Mouse (Mus musculus) limb, embryonic 15.5 days (tissue): ENCODE measurements around the gene Insl3. TPM values are rescaled to one million over a fixed set of nuclear protein-coding genes. Genes with fewer than 3 reads are reported as not detected.

Experiments used
- ATAC-seq: fragments of 200-750 bp; cut with Nextera tagmentation; 2 replicates; pipeline ENCODE4 v1.8.0; 2017; ENCODE audit warnings: low read depth, moderate TSS enrichment; ENCODE audit not compliant: insufficient number of reproducible peaks, low FRiP score, low TSS enrichment
- H3K27ac ChIP-seq: fragments of 300-500 bp; sonication (generic); 2 replicates; pipeline ENCODE4 v1.5.1; 2015; ENCODE audit warnings: moderate library complexity, mild to moderate bottlenecking, inconsistent platforms
- H3K27me3 ChIP-seq: fragments of 300-500 bp; sonication (generic); 2 replicates; pipeline ENCODE4 v1.6.1; 2015; ENCODE audit warnings: inconsistent platforms
- H3K36me3 ChIP-seq: fragments of 300-500 bp; sonication (generic); 2 replicates; pipeline ENCODE4 v1.6.1; 2015; ENCODE audit warnings: inconsistent platforms
- H3K4me1 ChIP-seq: fragments of 300-500 bp; sonication (generic); 2 replicates; pipeline ENCODE4 v1.6.1; 2015; ENCODE audit warnings: inconsistent platforms
- H3K4me2 ChIP-seq: fragments of 300-500 bp; sonication (generic); 2 replicates; pipeline ENCODE4 v1.6.1; 2015; ENCODE audit warnings: mild to moderate bottlenecking, inconsistent platforms
- H3K4me3 ChIP-seq: fragments of 300-500 bp; sonication (generic); 2 replicates; pipeline ENCODE4 v1.5.1; 2015; ENCODE audit warnings: mild to moderate bottlenecking, inconsistent platforms
- H3K9ac ChIP-seq: fragments of 300-500 bp; sonication (generic); 2 replicates; pipeline ENCODE4 v1.6.1; 2015; ENCODE audit warnings: inconsistent platforms
- H3K9me3 ChIP-seq: fragments of 300-500 bp; sonication (generic); 2 replicates; pipeline ENCODE4 v1.6.1; 2016; ENCODE audit warnings: inconsistent platforms
- WGBS: fragments of 180-500 bp; shearing (Covaris S2); methylation state at CpG from one replicate; pipeline ENCODE4 v1.1.7; 2015; 5-methylcytosine and 5-hydroxymethylcytosine counted together
- polyA plus RNA-seq: library from polyadenylated mRNA; unstranded; fragments of >200 nt; fragmentation: Nextera tagmentation; extraction: Ambion mirVana; gene quantifications from 2 replicates; pipeline ENCODE4 v1.2.1, GENCODE M21; 2015

Gene Insl3
- 0.63 and 0.96 TPM in 2 replicates for polyA plus RNA-seq

DNA sequence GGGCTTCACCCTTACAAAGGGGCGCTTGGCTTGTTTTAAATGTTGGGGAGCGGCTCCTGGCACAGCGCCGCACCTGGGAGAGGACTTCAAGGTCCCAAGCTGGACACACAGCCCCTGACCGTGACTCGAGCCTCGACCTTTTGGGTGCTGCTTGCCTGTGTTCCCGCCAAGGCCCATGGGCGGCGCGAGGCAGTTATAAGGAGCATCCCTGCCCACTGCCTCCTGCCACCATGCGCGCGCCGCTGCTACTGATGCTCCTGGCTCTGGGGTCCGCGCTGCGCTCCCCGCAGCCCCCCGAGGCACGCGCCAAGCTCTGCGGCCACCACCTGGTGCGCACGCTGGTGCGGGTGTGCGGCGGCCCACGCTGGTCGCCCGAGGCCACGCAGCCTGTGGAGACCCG is at the start of gene Insl3:
Gene Insl3, plus strand, starts transcription at position 187 of the 400 bp plus-strand sequence.
- ATAC-seq: no peak
- Histone ChIP-seq H3K9ac (no peak within 1 kb of the TSS), H3K4me1 (peaks cover 47% of the 10 kb centered on the region), H3K36me3 (no peaks in the 10 kb centered on the region), H3K27me3 (peaks cover 100% of the 10 kb centered on the region), H3K9me3 (no peaks in the 10 kb centered on the region), H3K4me3 (no peak within 1 kb of the TSS), H3K27ac (no peak within 1 kb of the TSS), H3K4me2 (no peak within 1 kb of the TSS)
- 4% methylated on average over 33 of the region's 33 CpGs for WGBS

DNA sequence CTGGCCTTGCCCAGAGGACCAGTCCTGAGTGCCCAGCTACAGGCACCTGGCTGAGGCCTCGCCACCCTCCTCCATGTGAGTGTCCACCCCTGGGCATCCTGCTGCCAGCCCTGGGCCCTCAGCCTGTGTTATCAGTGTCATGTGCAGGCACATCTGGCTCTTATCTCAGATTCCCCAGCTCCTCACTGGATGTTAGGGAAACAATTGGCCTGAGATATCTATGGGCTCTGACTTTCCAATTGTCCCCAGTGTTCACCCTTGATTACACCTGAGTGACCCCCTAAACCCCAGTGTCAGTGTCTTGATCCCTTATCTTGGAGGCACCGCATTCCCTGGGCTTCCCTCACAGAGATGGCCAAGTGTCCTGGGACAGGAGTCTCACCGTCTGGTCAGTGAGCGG is 49.7 kb upstream of the Insl3 start:
- H3K9ac ChIP-seq: no peak overlapping the region
- ATAC-seq: no peak
- no peak overlapping the region for H3K4me3 ChIP-seq
- H3K27me3 ChIP-seq: peaks cover 14% of the 10 kb centered on the region
- WGBS: 88% methylated on average over 4 of the region's 4 CpGs
- H3K4me2 ChIP-seq: no peak overlapping the region
- peaks cover 3% of the 10 kb centered on the region for H3K4me1 ChIP-seq
- no peaks in the 10 kb centered on the region for H3K36me3 ChIP-seq
- no peak overlapping the region for H3K27ac ChIP-seq
- H3K9me3 ChIP-seq: no peaks in the 10 kb centered on the region

DNA sequence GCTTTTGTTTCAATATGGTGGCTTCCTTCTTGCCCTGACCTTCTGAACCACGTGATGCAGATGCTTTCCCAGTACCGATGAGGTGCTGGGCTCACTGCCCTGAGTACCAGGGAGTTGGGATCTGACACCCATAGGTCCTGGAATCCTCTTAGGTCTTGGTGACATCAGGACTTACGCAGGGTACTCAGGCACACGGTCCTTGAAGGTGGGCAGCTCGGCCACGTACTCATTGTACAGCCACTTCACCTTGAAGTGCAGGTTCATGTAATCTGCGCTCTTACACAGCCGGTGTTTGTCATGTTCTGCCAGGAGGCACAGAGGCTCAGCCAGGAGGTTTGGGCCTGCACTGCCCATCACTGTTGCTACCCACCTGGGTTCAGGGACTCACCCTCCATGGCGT is 43.5 kb upstream of the Insl3 start:
- Histone ChIP-seq H3K9ac (no peak overlapping the region), H3K4me2 (no peak overlapping the region), H3K4me3 (no peak overlapping the region), H3K36me3 (no peaks in the 10 kb centered on the region), H3K4me1 (no peaks in the 10 kb centered on the region), H3K27me3 (no peaks in the 10 kb centered on the region), H3K27ac (no peak overlapping the region), H3K9me3 (no peaks in the 10 kb centered on the region)
- 79% methylated on average over 9 of the region's 9 CpGs for WGBS
- no peak for ATAC-seq

DNA sequence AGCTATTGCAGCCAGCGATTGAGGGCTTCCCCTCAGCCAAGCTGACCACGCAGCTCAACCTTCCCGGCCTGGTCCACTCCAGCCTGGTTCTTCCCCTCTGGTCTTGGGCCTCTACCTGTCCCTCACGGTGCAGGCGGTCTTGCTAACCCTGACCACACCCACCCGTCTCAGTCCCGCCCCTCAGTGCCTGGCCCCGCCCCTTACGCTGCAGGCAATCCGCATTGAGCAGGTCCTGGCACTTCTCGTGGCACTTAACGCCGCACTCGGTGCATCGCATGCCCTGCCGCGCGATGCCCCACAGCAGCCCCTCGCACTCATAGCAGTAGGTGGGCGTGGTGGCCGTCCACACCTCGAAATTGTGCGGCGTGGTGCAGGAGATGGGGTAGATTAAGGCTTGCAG is 34.4 kb upstream of the Insl3 start:
- ATAC-seq: no peak
- Histone ChIP-seq H3K4me1 (peaks cover 8% of the 10 kb centered on the region), H3K27ac (no peak overlapping the region), H3K9ac (no peak overlapping the region), H3K36me3 (no peaks in the 10 kb centered on the region), H3K27me3 (peaks cover 74% of the 10 kb centered on the region), H3K9me3 (no peaks in the 10 kb centered on the region), H3K4me2 (peak overlapping the region; percentile 33), H3K4me3 (peak overlapping the region; percentile 17; the same call in 1 of the 2 replicates)
- under 1% methylated on average over 24 of the region's 24 CpGs for WGBS

DNA sequence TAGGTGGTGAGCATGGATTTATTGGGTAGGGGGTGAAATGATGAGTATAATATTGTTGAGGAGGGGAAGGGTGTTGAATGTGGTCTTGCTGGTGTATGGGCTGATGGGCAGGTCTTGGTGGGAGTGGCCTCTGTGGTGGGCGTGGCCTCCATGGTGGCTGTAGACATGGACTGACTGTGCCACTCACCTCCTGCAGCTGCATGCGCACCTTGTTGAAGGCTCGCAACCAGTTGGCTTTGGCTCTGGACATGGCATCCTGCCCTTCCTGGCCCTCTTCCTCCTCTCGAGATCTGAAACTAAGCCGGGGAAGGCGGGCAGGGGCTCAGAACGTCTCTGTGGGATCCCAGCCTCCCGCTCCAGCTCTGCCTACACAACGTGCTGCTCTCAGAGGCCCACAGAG is 31.2 kb upstream of the Insl3 start:
- WGBS: 20% methylated on average over 9 of the region's 9 CpGs
- no peak overlapping the region for H3K9ac ChIP-seq
- ATAC-seq: no peak
- H3K27ac ChIP-seq: no peak overlapping the region
- H3K9me3 ChIP-seq: no peaks in the 10 kb centered on the region
- H3K4me1 ChIP-seq: peaks cover 13% of the 10 kb centered on the region
- H3K4me2 ChIP-seq: no peak overlapping the region
- peaks cover 89% of the 10 kb centered on the region for H3K27me3 ChIP-seq
- H3K36me3 ChIP-seq: no peaks in the 10 kb centered on the region
- H3K4me3 ChIP-seq: no peak overlapping the region

DNA sequence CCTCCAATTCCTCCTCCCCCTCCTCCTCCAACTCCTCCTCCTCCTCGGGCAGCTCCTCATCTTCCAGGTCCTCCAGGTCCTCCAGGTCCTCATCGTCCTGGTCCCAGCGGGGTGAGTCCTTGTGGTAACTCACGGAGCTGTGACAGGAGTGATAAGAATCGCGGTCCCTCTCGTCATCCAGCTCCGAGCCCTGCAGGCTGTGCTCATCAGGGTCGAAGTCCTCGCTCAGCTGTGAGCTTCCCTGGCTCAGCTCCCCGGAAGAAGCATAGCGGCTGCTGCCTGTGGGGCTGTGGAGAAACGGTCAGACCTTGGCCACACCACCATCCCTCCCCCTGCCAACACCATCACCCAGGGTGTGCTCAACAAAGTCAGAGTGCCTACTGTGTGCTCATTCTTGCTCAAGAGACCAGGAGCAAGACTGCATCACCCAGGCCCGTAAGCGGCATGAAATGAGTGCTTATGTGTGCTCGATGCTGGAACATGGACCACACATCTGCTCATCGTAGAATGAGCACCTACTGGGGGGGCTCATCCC is 30.4 kb upstream of the Insl3 start:
- WGBS: 33% methylated on average over 17 of the region's 17 CpGs
- no peak for ATAC-seq
- no peak overlapping the region for H3K4me3 ChIP-seq
- no peak overlapping the region for H3K9ac ChIP-seq
- H3K4me1 ChIP-seq: peaks cover 13% of the 10 kb centered on the region
- no peak overlapping the region for H3K4me2 ChIP-seq
- no peaks in the 10 kb centered on the region for H3K36me3 ChIP-seq
- H3K9me3 ChIP-seq: no peaks in the 10 kb centered on the region
- H3K27ac ChIP-seq: no peak overlapping the region
- H3K27me3 ChIP-seq: peaks cover 89% of the 10 kb centered on the region

DNA sequence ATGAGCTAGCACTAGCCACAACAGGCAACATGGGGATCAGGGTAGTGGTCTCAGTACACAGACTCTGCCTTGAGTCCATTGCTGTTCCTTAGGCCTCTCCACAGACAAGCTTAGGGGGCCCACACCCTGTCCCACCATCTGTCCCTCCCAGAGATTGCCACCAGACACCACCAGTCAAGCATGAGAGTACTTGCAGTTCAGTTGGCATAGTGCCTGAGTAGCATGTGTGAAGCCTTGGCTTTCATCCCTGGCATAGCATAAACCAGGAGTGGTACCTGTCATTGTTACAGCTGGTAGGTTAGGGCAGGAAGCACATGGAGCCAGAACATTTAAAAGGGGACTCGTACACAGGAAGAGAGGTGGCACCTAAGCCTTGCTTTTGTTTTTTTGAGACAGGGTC is 29.3 kb upstream of the Insl3 start:
- H3K9me3 ChIP-seq: no peaks in the 10 kb centered on the region
- no peak for ATAC-seq
- H3K27me3 ChIP-seq: peaks cover 86% of the 10 kb centered on the region
- H3K9ac ChIP-seq: no peak overlapping the region
- H3K27ac ChIP-seq: no peak overlapping the region
- 61% methylated on average over 1 of the region's 1 CpGs for WGBS
- no peaks in the 10 kb centered on the region for H3K36me3 ChIP-seq
- no peak overlapping the region for H3K4me2 ChIP-seq
- H3K4me3 ChIP-seq: no peak overlapping the region
- H3K4me1 ChIP-seq: peaks cover 10% of the 10 kb centered on the region

DNA sequence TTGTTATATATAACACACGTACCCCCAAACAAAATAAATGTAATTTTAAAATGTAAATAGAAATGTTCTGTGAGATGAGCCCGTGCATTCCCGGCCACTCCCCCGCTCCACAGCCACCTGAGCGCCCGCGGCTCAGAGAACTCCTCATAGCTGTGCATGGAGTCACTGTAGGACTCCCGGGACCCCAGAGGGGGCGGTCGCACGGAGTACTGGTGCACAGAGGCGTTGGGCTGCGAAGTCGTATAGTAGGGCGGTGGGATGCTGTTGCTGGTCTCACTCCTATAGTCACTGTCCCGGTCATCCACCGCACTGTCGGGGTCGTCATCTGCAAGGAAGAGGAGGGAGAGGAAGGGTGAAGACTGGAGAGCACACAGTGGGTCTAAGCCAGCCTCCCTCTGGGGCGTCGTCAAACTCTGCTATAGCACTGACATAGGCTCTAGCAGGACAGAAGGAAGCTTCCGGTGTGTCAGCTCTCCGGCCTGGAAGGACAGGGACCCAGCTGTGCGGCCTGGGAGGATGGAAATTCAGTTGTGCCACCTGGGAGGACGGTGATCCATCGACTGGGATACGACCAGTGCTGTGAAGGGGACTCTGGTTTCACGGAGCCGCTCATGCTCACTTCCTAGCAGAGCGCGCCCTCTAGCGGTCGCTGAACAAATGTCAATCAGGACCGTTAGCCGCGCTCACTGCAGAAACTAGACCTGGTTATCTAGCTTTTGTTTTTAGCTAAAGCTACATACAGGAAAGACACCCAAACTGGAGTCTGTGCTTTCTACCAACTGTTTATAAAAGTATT is 28.5 kb upstream of the Insl3 start:
- Histone ChIP-seq H3K9ac (no peak overlapping the region), H3K9me3 (no peaks in the 10 kb centered on the region), H3K4me1 (peaks cover 10% of the 10 kb centered on the region), H3K36me3 (no peaks in the 10 kb centered on the region), H3K27me3 (peaks cover 86% of the 10 kb centered on the region), H3K27ac (no peak overlapping the region), H3K4me3 (no peak overlapping the region), H3K4me2 (no peak overlapping the region)
- ATAC-seq: no peak
- WGBS: 6% methylated on average over 36 of the region's 36 CpGs

DNA sequence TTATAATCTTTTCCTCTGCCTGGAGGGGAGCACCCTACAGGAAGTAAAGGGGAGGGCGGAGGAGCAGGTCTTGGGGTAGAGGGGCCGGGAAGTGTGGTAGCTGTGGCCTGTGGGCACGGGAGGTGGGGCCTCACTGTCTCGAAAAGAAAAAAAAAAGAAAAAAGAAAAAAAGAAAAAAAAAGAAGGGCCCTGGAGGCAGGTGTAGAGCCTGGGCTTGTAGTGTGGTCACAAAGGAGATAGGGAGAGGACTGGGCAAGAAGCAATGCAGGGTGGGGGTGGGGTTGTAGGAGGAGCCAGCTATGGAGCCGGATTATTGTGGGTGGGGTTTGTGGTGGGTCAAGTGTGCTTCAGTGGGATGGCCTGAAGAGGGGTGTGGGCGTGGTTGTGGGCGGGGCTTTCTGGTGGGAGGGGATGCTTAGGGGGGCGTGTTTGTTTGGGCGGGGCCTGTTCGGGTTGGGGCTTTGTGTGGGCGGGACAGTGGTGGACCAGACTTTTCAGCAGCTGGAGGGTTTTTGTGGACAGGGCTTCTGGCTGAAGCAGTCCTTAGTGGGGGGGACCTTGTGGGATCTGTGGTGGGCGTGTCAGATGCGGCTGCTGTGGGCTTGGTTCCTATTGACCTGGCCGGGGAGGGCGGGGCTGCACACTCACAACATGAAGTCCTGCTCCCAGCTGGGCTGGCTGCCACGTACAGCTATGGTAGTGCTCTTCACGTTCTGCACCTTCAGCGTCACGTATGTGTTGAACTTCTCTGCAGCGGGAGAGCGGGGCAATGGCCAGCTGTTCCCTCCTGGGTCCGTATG is 23.5 kb upstream of the Insl3 start:
- H3K4me1 ChIP-seq: peaks cover 18% of the 10 kb centered on the region
- H3K9me3 ChIP-seq: no peaks in the 10 kb centered on the region
- peak overlapping the region; percentile 12 for H3K4me2 ChIP-seq
- no peak overlapping the region for H3K9ac ChIP-seq
- H3K27me3 ChIP-seq: peaks cover 89% of the 10 kb centered on the region
- no peak overlapping the region for H3K4me3 ChIP-seq
- H3K27ac ChIP-seq: no peak overlapping the region
- WGBS: 4% methylated on average over 22 of the region's 22 CpGs
- no peaks in the 10 kb centered on the region for H3K36me3 ChIP-seq
- no peak for ATAC-seq

DNA sequence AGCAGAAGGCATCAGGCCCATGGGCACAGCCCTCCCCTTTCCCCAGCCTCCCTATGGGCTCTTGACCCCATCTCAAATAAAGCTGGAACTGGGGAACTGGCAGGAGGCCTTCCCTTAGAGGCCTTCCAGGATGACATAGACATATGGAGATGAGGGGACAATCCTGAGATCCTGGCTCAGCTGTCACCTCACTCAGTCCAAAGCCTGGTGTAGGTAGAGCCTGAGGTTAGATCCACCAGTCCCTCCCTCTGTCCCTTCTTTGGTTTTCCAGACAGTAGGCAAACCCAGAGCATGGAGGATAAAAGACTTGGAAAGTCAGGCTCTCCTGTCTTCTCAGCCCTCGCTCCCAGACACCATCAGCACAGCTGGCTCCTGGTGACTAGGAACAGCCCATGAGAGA is 22.2 kb upstream of the Insl3 start:
- Histone ChIP-seq H3K36me3 (no peaks in the 10 kb centered on the region), H3K4me2 (no peak overlapping the region), H3K27me3 (peaks cover 90% of the 10 kb centered on the region), H3K9me3 (no peaks in the 10 kb centered on the region), H3K27ac (no peak overlapping the region), H3K4me1 (peaks cover 29% of the 10 kb centered on the region), H3K9ac (no peak overlapping the region), H3K4me3 (no peak overlapping the region)
- 65% methylated on average over 1 of the region's 1 CpGs for WGBS
- ATAC-seq: no peak

DNA sequence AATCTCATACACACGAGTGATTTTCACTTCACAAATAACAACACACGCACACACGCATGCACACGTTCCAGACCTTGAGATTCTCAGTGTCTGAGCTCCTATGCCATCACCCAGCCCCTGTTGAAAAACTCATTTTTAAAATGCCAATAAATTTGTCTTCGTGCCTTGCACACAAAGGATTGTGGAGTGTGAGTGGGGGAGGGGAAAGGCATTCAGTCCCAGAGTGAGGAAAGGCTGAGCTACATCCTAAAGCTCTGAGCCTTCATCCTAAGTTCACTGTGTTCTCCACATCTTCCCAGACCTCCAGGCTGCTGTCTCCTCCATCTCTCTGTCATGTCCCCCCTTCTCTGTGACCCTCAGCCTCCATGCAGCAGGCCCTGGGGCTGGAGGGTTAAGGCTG is 21.8 kb upstream of the Insl3 start:
- Histone ChIP-seq H3K4me1 (peaks cover 33% of the 10 kb centered on the region), H3K4me3 (no peak overlapping the region), H3K36me3 (no peaks in the 10 kb centered on the region), H3K9me3 (no peaks in the 10 kb centered on the region), H3K4me2 (no peak overlapping the region), H3K27me3 (peaks cover 86% of the 10 kb centered on the region), H3K9ac (no peak overlapping the region), H3K27ac (no peak overlapping the region)
- 55% methylated on average over 5 of the region's 5 CpGs for WGBS
- ATAC-seq: no peak
